Mouse (Mus musculus) CH12.LX (cell line): ENCODE results near the gene Cep55.

Experiments
- BHLHE40 ChIP-seq: IDR thresholded peaks from 2 replicates; pipeline ENCODE4 v1.6.1; 2011; ENCODE audit warnings: mild to moderate bottlenecking, low read depth, low read length, improper control_type of control experiment
- CHD2 ChIP-seq: IDR thresholded peaks from 2 replicates; pipeline ENCODE4 v1.6.1; 2011; ENCODE audit warnings: low read length, improper control_type of control experiment
- CTCF ChIP-seq, 2 experiments: IDR thresholded peaks in 1 of 2; conservative IDR thresholded peaks in 1 of 2; 2 replicates each; pipeline ENCODE4 v1.5.1; 2011 to 2012; ENCODE audit warnings: low read depth in 2 of 2, low read length in 2 of 2, improper control_type of control experiment in 1 of 2, inconsistent platforms in 1 of 2, mild to moderate bottlenecking in 1 of 2, moderate library complexity in 1 of 2
- E2F4 ChIP-seq: IDR thresholded peaks from 2 replicates; pipeline ENCODE4 v1.6.1; 2011; ENCODE audit warnings: low read depth, low read length, improper control_type of control experiment; ENCODE audit not compliant: insufficient replicate concordance
- EP300 ChIP-seq: IDR thresholded peaks from 2 replicates; pipeline ENCODE4 v1.6.1; 2011; ENCODE audit warnings: low read length, improper control_type of control experiment
- GABPA ChIP-seq: IDR thresholded peaks from 2 replicates; pipeline ENCODE4 v1.6.1; 2012; ENCODE audit warnings: low read depth, low read length, improper control_type of control experiment, inconsistent platforms; ENCODE audit not compliant: insufficient replicate concordance
- MAZ ChIP-seq: IDR thresholded peaks from 2 replicates; pipeline ENCODE4 v1.6.1; 2012; ENCODE audit warnings: low read depth, mild to moderate bottlenecking, inconsistent platforms, low read length, improper control_type of control experiment, moderate library complexity
- MYC ChIP-seq: IDR thresholded peaks from 2 replicates; pipeline ENCODE4 v1.6.1; 2011; ENCODE audit warnings: low read depth, mild to moderate bottlenecking, improper control_type of control experiment, low read length
- NRF1 ChIP-seq: IDR thresholded peaks from 2 replicates; pipeline ENCODE4 v1.6.1; 2014; ENCODE audit warnings: low read depth, mild to moderate bottlenecking, inconsistent platforms, low read length, improper control_type of control experiment, moderate library complexity
- POLR2A ChIP-seq: IDR thresholded peaks from 2 replicates; pipeline ENCODE4 v1.6.1; 2011; ENCODE audit warnings: low read depth, mild to moderate bottlenecking, improper control_type of control experiment, low read length
- POLR2AphosphoS2 ChIP-seq: IDR thresholded peaks from 2 replicates; pipeline ENCODE4 v1.6.1; 2011; ENCODE audit warnings: low read depth, low read length, improper control_type of control experiment
- SMC3 ChIP-seq: IDR thresholded peaks from 2 replicates; pipeline ENCODE4 v1.6.1; 2011; ENCODE audit warnings: low read depth, low read length, improper control_type of control experiment
- ZKSCAN1 ChIP-seq: IDR thresholded peaks from 2 replicates; pipeline ENCODE4 v1.6.1; 2012; ENCODE audit warnings: low read depth, inconsistent platforms, low read length, improper control_type of control experiment, borderline replicate concordance
- ZNF384 ChIP-seq: IDR thresholded peaks from 2 replicates; pipeline ENCODE4 v1.6.1; 2012; ENCODE audit warnings: low read depth, low read length, improper control_type of control experiment, inconsistent platforms

DNA sequence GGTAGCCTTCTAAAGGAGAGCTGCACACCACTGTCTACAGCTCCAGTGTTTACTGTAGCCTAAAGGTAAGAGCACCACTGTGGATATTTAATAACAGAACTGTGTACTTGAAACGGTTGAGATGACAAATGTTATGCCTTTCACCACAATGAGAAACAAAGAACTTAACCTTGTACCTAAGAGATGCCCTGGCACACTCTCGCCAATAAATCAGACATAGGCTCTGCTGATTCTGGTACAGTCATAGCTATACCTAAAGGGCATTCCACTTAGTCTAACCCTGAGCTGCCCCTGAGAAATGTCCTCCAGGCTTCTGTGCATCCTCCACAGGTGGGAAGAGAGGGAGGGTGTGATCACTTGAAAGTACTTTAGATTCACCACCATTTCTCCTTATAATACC lies 20.1 kb upstream of the Cep55 start:
- no peak for TF ChIP-seq POLR2A
- no peak for TF ChIP-seq CTCF (conservative IDR thresholded peaks at IDR 0.05 in 1 of 2, IDR thresholded peaks at IDR 0.05 in 1 of 2; ENCODE audit: low read depth in 2 of 2, low read length in 2 of 2)
- no peak for TF ChIP-seq CHD2
- no peak for TF ChIP-seq POLR2AphosphoS2
- TF ChIP-seq NRF1: no peak
- TF ChIP-seq SMC3: no peak
- TF ChIP-seq EP300: no peak
- TF ChIP-seq MYC: no peak
- TF ChIP-seq GABPA: no peak
- no peak for TF ChIP-seq ZKSCAN1
- no peak for TF ChIP-seq E2F4
- no peak for TF ChIP-seq MAZ
- no peak for TF ChIP-seq BHLHE40
- no peak for TF ChIP-seq ZNF384
